Mouse (Mus musculus) spleen, adult 2 months (tissue): Measurements from ENCODE around the gene Zc3h15. TPM values are rescaled to one million over a fixed set of nuclear protein-coding genes. Genes with fewer than 3 reads are reported as not detected.

Experiments
- DNase-seq, 2 experiments: peaks; one replicate each; pipeline versions ENCODE4 v3.0.0 to v3.0.0-alpha.2; 2012 to 2021; ENCODE audit warnings: low spot score in 2 of 2, low read depth in 1 of 2
- H3K27ac ChIP-seq: fragments of 200-500 bp; 2 replicates; pipeline ENCODE4 v1.5.1; 2012; ENCODE audit warnings: low read length, inconsistent platforms; ENCODE audit not compliant: insufficient read depth
- H3K27me3 ChIP-seq: fragments of 200-500 bp; 2 replicates; pipeline ENCODE4 v1.6.1; 2012; ENCODE audit warnings: mild to moderate bottlenecking, moderate library complexity, low read length, inconsistent platforms; ENCODE audit not compliant: control insufficient read depth, insufficient read depth
- H3K36me3 ChIP-seq: fragments of 200-500 bp; 2 replicates; pipeline ENCODE4 v1.6.1; 2012; ENCODE audit warnings: mild to moderate bottlenecking, low read length, inconsistent platforms; ENCODE audit not compliant: control insufficient read depth, insufficient read depth
- H3K4me1 ChIP-seq: fragments of 200-500 bp; 2 replicates; pipeline ENCODE4 v1.6.1; 2011; ENCODE audit warnings: inconsistent platforms; ENCODE audit not compliant: control insufficient read depth, insufficient read depth, insufficient read length
- H3K4me3 ChIP-seq: fragments of 200-500 bp; 2 replicates; pipeline ENCODE4 v1.5.1; 2011; ENCODE audit warnings: mild to moderate bottlenecking, inconsistent platforms; ENCODE audit not compliant: insufficient read depth, insufficient read length; ENCODE audit errors: extremely low read depth
- CTCF ChIP-seq: fragments of 200-500 bp; IDR thresholded peaks from 2 replicates; pipeline ENCODE4 v1.5.1; 2011; ENCODE audit warnings: mild to moderate bottlenecking, inconsistent platforms; ENCODE audit not compliant: insufficient read depth, insufficient read length, insufficient replicate concordance; ENCODE audit errors: extremely low read depth
- POLR2A ChIP-seq: fragments of 200-500 bp; IDR thresholded peaks from 2 replicates; pipeline ENCODE4 v1.6.1; 2011; ENCODE audit warnings: low read depth, low read length, inconsistent platforms
- WGBS: fragments of 180-500 bp; shearing (Covaris S2); methylation state at CpG from one replicate; pipeline ENCODE4 v1.1.7; 2018; 5-methylcytosine and 5-hydroxymethylcytosine counted together
- polyA plus RNA-seq: library from polyadenylated mRNA; depleted of rRNA; stranded (reverse); fragments of >200 nt; gene quantifications from 2 replicates; pipeline ENCODE4 v1.2.3, GENCODE M21; 2012

The Zc3h15 gene
- polyA plus RNA-seq, 1 experiment, result 10.1 TPM

- H3K4me1 ChIP-seq, result 0 out of 2 replicates have a peak, but pooled peaks cover under 1% of the 10 kb centered on the region
- TF ChIP-seq POLR2A, result no peak
- TF ChIP-seq CTCF, result no peak
- no peak for DNase-seq
- no peaks in the 10 kb centered on the region for H3K27me3 ChIP-seq
- H3K27ac ChIP-seq, result no peak overlapping the region
- H3K4me3 ChIP-seq, result no peak overlapping the region
- WGBS, result 74% methylated on average over 11 of the region's 11 CpGs
- H3K36me3 ChIP-seq, result no peaks in the 10 kb centered on the region
Observed at GRCm38 (mm10) chr2:83695345-83696247, 51.4 kb downstream of the Zc3h15 start.

GRCm38 (mm10) chr2:83698484-83698883, 54.2 kb downstream of the Zc3h15 start:
- no peak for DNase-seq
- WGBS, result 39% methylated on average over 1 of the region's 1 CpGs
- TF ChIP-seq CTCF (no peak), POLR2A (no peak)

GRCm38 (mm10) chr2:83699324-83699723, 55.1 kb downstream of the Zc3h15 start:
- 33% methylated on average over 1 of the region's 1 CpGs for WGBS
- TF ChIP-seq POLR2A, result no peak
- TF ChIP-seq CTCF, result no peak

More at GRCm38 (mm10) chr2:83698484-83698883, 54.2 kb downstream of the Zc3h15 start:
- Histone ChIP-seq H3K4me3 (no peak overlapping the region), H3K36me3 (no peaks in the 10 kb centered on the region), H3K4me1 (peaks cover 2% of the 10 kb centered on the region; the same call in 1 of the 2 replicates), H3K27me3 (no peaks in the 10 kb centered on the region), H3K27ac (no peak overlapping the region)

GRCm38 (mm10) chr2:83700667-83701066, 56.4 kb downstream of the Zc3h15 start:
- Histone ChIP-seq H3K4me3 (no peak overlapping the region), H3K27me3 (no peaks in the 10 kb centered on the region), H3K36me3 (no peaks in the 10 kb centered on the region), H3K4me1 (peaks cover 2% of the 10 kb centered on the region; the same call in 1 of the 2 replicates), H3K27ac (no peak overlapping the region)
- TF ChIP-seq POLR2A, result no peak
- no peak for TF ChIP-seq CTCF
- no peak for DNase-seq
- 69% methylated on average over 4 of the region's 4 CpGs for WGBS

More at GRCm38 (mm10) chr2:83699324-83699723, 55.1 kb downstream of the Zc3h15 start:
- H3K4me1 ChIP-seq, result peaks cover 2% of the 10 kb centered on the region; the same call in 1 of the 2 replicates
- no peak overlapping the region for H3K4me3 ChIP-seq
- no peak overlapping the region for H3K27ac ChIP-seq
- H3K27me3 ChIP-seq, result no peaks in the 10 kb centered on the region
- H3K36me3 ChIP-seq, result no peaks in the 10 kb centered on the region
- no peak for DNase-seq

GRCm38 (mm10) chr2:83702411-83702810, 58.2 kb downstream of the Zc3h15 start:
- Histone ChIP-seq H3K27me3 (no peaks in the 10 kb centered on the region), H3K4me3 (no peak overlapping the region), H3K4me1 (peaks cover 2% of the 10 kb centered on the region; the same call in 1 of the 2 replicates), H3K27ac (no peak overlapping the region), H3K36me3 (no peaks in the 10 kb centered on the region)
- DNase-seq, result no peak
- 94% methylated on average over 7 of the region's 7 CpGs for WGBS
- TF ChIP-seq CTCF (no peak), POLR2A (no peak)

- TF ChIP-seq POLR2A, result no peak
- no peak for TF ChIP-seq CTCF
- no peak overlapping the region for H3K27ac ChIP-seq
- H3K36me3 ChIP-seq, result no peaks in the 10 kb centered on the region
- H3K4me1 ChIP-seq, result peaks cover 1% of the 10 kb centered on the region; the same call in 1 of the 2 replicates
- no peak overlapping the region for H3K4me3 ChIP-seq
- DNase-seq, result no peak
- no peaks in the 10 kb centered on the region for H3K27me3 ChIP-seq
- 20% methylated on average over 9 of the region's 9 CpGs for WGBS
Observed at GRCm38 (mm10) chr2:83705580-83706158, 61.4 kb downstream of the Zc3h15 start.
